Mouse (Mus musculus) cerebellum, postnatal 14 days (tissue): ENCODE measurements around the gene Gm8300.
"Not testable (repeated sequence)": the region's sequence is repeated elsewhere in the genome, so short reads cannot be mapped to it uniquely, and the experiment has no call there.

Experiments used
- DNase-seq, 2 experiments: peaks; one replicate each; pipeline ENCODE4 v3.0.0; 2021; ENCODE audit warnings: mixed read lengths in 2 of 2

Gene Gm8300

GRCm38 (mm10) chr12:87514016-87514415 lies at the start of gene Gm8300:
Gm8300 (plus strand) TSS chr12:87514316.
- DNase-seq, result not testable (repeated sequence)

GRCm38 (mm10) chr12:87464678-87465297 lies 49.3 kb upstream of the Gm8300 start:
- no peak for DNase-seq

GRCm38 (mm10) chr12:87470263-87471136 lies 43.6 kb upstream of the Gm8300 start:
- no peak for DNase-seq

GRCm38 (mm10) chr12:87471421-87471963 lies 42.6 kb upstream of the Gm8300 start:
- DNase-seq, result no peak

GRCm38 (mm10) chr12:87471964-87472786 lies 41.9 kb upstream of the Gm8300 start, which contains the start of gene Snw1:
Snw1 (minus strand) TSS chr12:87472274.
- DNase-seq, result peak; percentile 95 to 96

GRCm38 (mm10) chr12:87474756-87475155 lies 39.4 kb upstream of the Gm8300 start:
- no peak for DNase-seq

- not testable (repeated sequence) for DNase-seq
Observed at GRCm38 (mm10) chr12:87482482-87482881, 31.6 kb upstream of the Gm8300 start.

- DNase-seq, result not testable (repeated sequence)
Observed at GRCm38 (mm10) chr12:87488683-87489082, 25.4 kb upstream of the Gm8300 start.

GRCm38 (mm10) chr12:87494421-87494820 lies 19.7 kb upstream of the Gm8300 start, which contains the start of gene Gm5788:
Gm5788 (plus strand) TSS chr12:87494721.
- DNase-seq, result not testable (repeated sequence)

GRCm38 (mm10) chr12:87519616-87520015 lies 5.5 kb downstream of the Gm8300 start:
- DNase-seq, result peak; percentile 0 to 5

GRCm38 (mm10) chr12:87543927-87544326 lies 29.8 kb downstream of the Gm8300 start:
- no peak for DNase-seq

- DNase-seq, result peak; percentile 1 to 2
Observed at GRCm38 (mm10) chr12:87550628-87551027, 36.5 kb downstream of the Gm8300 start.
